Mouse (Mus musculus) heart, adult 2 months (tissue): ENCODE measurements at regions not wholly inside any gene's neighbourhood (a gene's known extent, or its start where the extent isn't known, plus 50 kb on each side); places are given as distances from the start of the nearest gene placed in this dataset.

Experiments used
- CTCF ChIP-seq: fragments of 200-600 bp; IDR thresholded peaks from 2 replicates; pipeline ENCODE4 v1.8.1; 2022; ENCODE audit warnings: antibody characterized with exemption, mild to moderate bottlenecking, moderate library complexity
- EP300 ChIP-seq: fragments of 200-500 bp; IDR thresholded peaks from 2 replicates; pipeline ENCODE4 v1.6.1; 2011; ENCODE audit warnings: low read depth, low read length, control low read depth; ENCODE audit not compliant: insufficient read depth
- POLR2A ChIP-seq: fragments of 200-500 bp; IDR thresholded peaks from 2 replicates; pipeline ENCODE4 v1.6.1; 2011; ENCODE audit warnings: mild to moderate bottlenecking, low read depth, low read length, control low read depth; ENCODE audit not compliant: insufficient read depth

GRCm38 (mm10) chr3:155247929-155248328 lies 154.7 kb downstream of the Lrriq3 start:
- no peak for TF ChIP-seq EP300
- TF ChIP-seq CTCF: no peak
- no peak for TF ChIP-seq POLR2A
